Mouse (Mus musculus) limb, embryonic 14.5 days (tissue): Measurements from ENCODE around the gene C1qtnf4. TPM values are rescaled to one million over a fixed set of nuclear protein-coding genes. Genes with fewer than 3 reads are reported as not detected.

Experiments
- ATAC-seq: fragments of 200-750 bp; cut with Nextera tagmentation; 2 replicates; pipeline ENCODE4 v1.8.0; 2017; ENCODE audit warnings: low read depth, moderate number of reproducible peaks, moderate TSS enrichment; ENCODE audit not compliant: low FRiP score
- DNase-seq: peaks from one replicate; pipeline ENCODE4 v3.0.0-alpha.2; 2015; ENCODE audit warnings: low spot score
- H3K27ac ChIP-seq: fragments of 300-500 bp; sonication (generic); replicated peaks from 2 replicates; pipeline ENCODE4 v1.5.1; 2014; ENCODE audit warnings: low read depth, mild to moderate bottlenecking, low read length, moderate library complexity, mixed read lengths
- H3K27me3 ChIP-seq: fragments of 300-500 bp; sonication (generic); 2 replicates; pipeline ENCODE4 v1.6.1; 2014; ENCODE audit warnings: low read length, mixed read lengths; ENCODE audit not compliant: control insufficient read depth, insufficient read depth
- H3K36me3 ChIP-seq: fragments of 300-500 bp; sonication (generic); 2 replicates; pipeline ENCODE4 v1.6.1; 2014; ENCODE audit warnings: mild to moderate bottlenecking, low read length, moderate library complexity, mixed read lengths; ENCODE audit not compliant: control insufficient read depth, insufficient read depth
- H3K4me1 ChIP-seq: fragments of 300-500 bp; sonication (generic); 2 replicates; pipeline ENCODE4 v1.6.1; 2014; ENCODE audit warnings: antibody characterized with exemption, low read length, mixed read lengths; ENCODE audit not compliant: control insufficient read depth, insufficient read depth
- H3K4me2 ChIP-seq: fragments of 300-500 bp; sonication (generic); replicated peaks from 2 replicates; pipeline ENCODE4 v1.6.1; 2014; ENCODE audit warnings: low read depth, mild to moderate bottlenecking, low read length, moderate library complexity; ENCODE audit not compliant: severe bottlenecking
- H3K4me3 ChIP-seq: fragments of 300-500 bp; sonication (generic); replicated peaks from 2 replicates; pipeline ENCODE4 v1.5.1; 2014; ENCODE audit warnings: low read length
- H3K9ac ChIP-seq: fragments of 300-500 bp; sonication (generic); 2 replicates; pipeline ENCODE4 v1.6.1; 2014; ENCODE audit warnings: mild to moderate bottlenecking, low read depth, low read length, moderate library complexity; ENCODE audit not compliant: severe bottlenecking
- H3K9me3 ChIP-seq: fragments of 300-500 bp; sonication (generic); 2 replicates; pipeline ENCODE4 v1.6.1; 2016; ENCODE audit warnings: low read length; ENCODE audit not compliant: control insufficient read depth
- POLR2A ChIP-seq: fragments of 200-500 bp; IDR thresholded peaks from 2 replicates; pipeline ENCODE4 v1.8.0; 2012; ENCODE audit warnings: inconsistent platforms, mild to moderate bottlenecking, moderate library complexity, borderline replicate concordance; ENCODE audit not compliant: insufficient read depth, insufficient read length; ENCODE audit errors: extremely low read depth
- WGBS: fragments of 180-500 bp; shearing (Covaris S2); extraction: QIAGEN DNeasy Blood & Tissue Kit; methylation state at CpG from one replicate; pipeline ENCODE4 v1.1.7; 2014; 5-methylcytosine and 5-hydroxymethylcytosine counted together
- polyA plus RNA-seq, 2 experiments: library from polyadenylated mRNA; depleted of rRNA in 1 of 2; stranded (reverse) in 1 of 2; unstranded in 1 of 2; fragments of >200 nt; fragmentation: Nextera tagmentation in 1 of 2; extraction: Ambion mirVana in 1 of 2; gene quantifications; 2 replicates each; pipeline versions ENCODE4 v1.2.1 to v1.2.3; 2012 to 2014

The C1qtnf4 gene
- polyA plus RNA-seq, 2 experiments = 28.6 to 32.0 TPM

DNA sequence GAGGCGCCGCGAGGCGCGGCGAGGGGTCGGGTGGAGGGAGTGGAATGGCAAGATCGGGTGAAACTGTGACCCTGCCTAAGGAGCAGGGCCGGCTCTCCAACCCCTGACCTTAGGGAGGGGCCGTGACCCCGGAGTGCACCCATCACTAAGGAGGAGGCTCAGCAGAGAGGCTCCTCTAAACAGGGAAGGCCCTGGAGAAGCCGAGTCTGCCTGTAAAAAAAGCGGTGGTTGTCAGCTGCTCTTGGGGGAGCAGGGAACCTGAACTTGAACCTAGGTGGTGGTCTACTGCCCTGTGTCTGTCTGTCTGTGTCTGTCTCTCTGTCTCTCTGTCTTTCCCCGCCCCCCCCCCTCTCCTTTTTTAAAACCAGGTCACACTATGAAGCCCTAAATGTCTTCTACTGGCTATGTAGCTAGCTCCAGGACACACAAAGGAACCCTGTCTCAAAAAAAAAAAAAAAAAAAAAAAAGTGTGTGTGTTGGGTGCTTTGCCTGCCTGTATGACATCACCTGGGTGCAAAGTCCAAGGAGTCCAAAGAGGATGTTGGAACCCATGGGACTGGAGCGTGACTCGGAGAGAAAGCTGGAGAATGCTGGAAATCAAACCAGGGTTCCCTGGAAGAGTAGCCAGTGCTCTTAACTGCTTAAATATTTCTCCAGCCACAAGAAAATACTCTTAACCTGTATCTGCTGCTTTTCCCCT is 32.5 kb downstream of the C1qtnf4 start:
- peaks cover 15% of the 10 kb centered on the region for H3K4me1 ChIP-seq
- H3K9ac ChIP-seq = peak overlapping the region; percentile 99
- H3K4me3 ChIP-seq = peak overlapping the region; percentile 68
- peak overlapping the region; percentile 97 for H3K27ac ChIP-seq
- TF ChIP-seq POLR2A = no peak
- peaks cover 16% of the 10 kb centered on the region for H3K36me3 ChIP-seq
- no peaks in the 10 kb centered on the region for H3K9me3 ChIP-seq
- 10% methylated on average over 16 of the region's 16 CpGs for WGBS
- ATAC-seq (no peak), DNase-seq (peak; percentile 38)
- H3K27me3 ChIP-seq = no peaks in the 10 kb centered on the region
- peak overlapping the region; percentile 88 for H3K4me2 ChIP-seq

DNA sequence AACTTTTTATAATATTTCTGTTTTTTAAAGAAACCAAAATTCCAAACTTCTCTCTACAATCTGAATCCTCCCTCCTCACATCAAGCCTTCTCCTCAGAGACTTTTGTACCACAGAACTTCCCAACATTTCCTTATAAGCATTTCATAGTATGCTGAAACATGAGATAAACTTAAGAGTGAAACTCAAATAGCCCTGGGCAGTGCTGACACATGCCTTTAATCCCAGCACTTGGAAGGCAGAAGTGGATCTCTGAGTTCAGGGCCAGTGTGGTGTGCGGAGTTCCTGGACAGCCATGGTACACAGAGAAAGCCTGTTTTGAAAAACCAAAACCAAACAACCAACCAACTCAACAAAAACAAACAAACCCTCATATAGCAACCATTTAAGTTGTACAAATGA is 35.5 kb downstream of the C1qtnf4 start:
- TF ChIP-seq POLR2A = no peak
- Histone ChIP-seq H3K27me3 (no peaks in the 10 kb centered on the region), H3K36me3 (no peaks in the 10 kb centered on the region), H3K9ac (no peak overlapping the region), H3K4me1 (peaks cover 11% of the 10 kb centered on the region), H3K27ac (no peak overlapping the region), H3K9me3 (no peaks in the 10 kb centered on the region), H3K4me3 (no peak overlapping the region), H3K4me2 (no peak overlapping the region)
- no peak for DNase-seq
- no peak for ATAC-seq
- WGBS = 94% methylated on average over 1 of the region's 1 CpGs

DNA sequence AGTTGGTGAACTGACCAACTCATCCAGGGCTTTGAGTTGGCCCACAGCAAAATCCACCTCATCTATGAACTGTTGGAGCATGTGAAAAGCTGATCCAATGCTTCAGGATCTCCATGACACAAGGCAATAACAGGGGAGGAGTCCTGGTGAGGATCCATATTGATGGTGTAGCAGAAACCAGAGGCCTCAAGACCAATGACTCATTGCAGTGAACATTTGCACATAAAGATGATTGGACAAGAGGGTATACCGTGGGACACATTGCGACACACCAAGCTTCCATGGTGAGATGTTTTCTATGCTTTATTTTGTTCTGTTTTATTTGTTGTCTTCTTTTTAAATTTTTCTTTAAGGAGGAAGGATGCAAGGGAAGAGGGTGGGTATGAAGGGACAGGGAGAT is 37.0 kb downstream of the C1qtnf4 start:
- no peaks in the 10 kb centered on the region for H3K9me3 ChIP-seq
- no peak for ATAC-seq
- whole genome bisulfite sequencing = 92% methylated on average over 2 of the region's 2 CpGs

DNA sequence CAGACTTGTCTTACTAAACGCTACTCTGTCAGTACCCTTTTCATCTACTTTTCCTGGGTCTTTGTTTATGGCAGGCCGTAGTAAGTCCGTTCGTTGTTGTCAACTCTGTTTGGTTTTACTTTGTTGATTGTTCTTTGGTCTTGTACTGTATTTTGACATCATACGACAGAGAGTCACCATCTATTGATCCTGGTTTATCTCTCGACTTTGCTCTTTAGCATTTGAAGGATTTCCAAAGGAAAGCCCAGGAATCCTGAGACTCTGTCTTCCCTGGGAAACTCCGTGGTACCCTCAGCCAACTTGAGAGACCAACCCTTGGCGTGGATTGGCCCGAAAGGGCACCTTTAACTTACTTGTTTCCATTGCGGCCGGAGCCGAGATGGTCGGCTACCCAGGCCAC is 42.9 kb downstream of the C1qtnf4 start:
- WGBS = 88% methylated on average over 13 of the region's 13 CpGs
- Histone ChIP-seq H3K27ac (no peak overlapping the region), H3K27me3 (no peaks in the 10 kb centered on the region), H3K4me3 (no peak overlapping the region), H3K4me1 (no peaks in the 10 kb centered on the region), H3K4me2 (no peak overlapping the region), H3K36me3 (no peaks in the 10 kb centered on the region), H3K9ac (no peak overlapping the region), H3K9me3 (no peaks in the 10 kb centered on the region)
- TF ChIP-seq POLR2A = no peak
- DNase-seq (no peak), ATAC-seq (no peak)

More for the DNA sequence above, 37.0 kb downstream of the C1qtnf4 start:
- TF ChIP-seq POLR2A = no peak
- no peak overlapping the region for H3K4me3 ChIP-seq
- H3K27me3 ChIP-seq = no peaks in the 10 kb centered on the region
- peaks cover 4% of the 10 kb centered on the region for H3K4me1 ChIP-seq
- no peak overlapping the region for H3K27ac ChIP-seq
- H3K9ac ChIP-seq = no peak overlapping the region
- H3K4me2 ChIP-seq = no peak overlapping the region
- H3K36me3 ChIP-seq = no peaks in the 10 kb centered on the region
- no peak for DNase-seq

DNA sequence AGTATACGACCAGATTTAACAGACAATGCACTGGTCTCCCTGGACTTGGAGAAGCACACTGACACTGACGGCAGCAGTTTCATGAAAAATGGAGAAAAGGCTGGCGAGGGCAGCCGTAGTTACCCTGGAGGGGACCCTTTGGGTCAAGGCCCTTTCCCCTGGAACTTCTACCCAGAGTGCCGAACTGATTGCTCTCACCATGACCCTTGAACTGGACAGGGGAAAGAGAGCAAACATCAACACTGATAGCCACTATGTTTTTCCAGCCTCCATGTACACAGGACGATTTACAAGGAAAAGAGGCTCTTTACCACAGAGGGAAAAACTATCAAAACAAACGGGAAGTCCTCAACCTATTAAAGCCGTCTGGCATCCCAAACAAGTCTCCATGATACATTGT is 46.2 kb downstream of the C1qtnf4 start:
- WGBS = 82% methylated on average over 8 of the region's 8 CpGs
- Histone ChIP-seq H3K36me3 (no peaks in the 10 kb centered on the region), H3K27me3 (no peaks in the 10 kb centered on the region), H3K4me3 (no peak overlapping the region), H3K9ac (no peak overlapping the region), H3K9me3 (no peaks in the 10 kb centered on the region), H3K27ac (no peak overlapping the region), H3K4me1 (no peaks in the 10 kb centered on the region), H3K4me2 (no peak overlapping the region)
- no peak for DNase-seq
- ATAC-seq = no peak
- no peak for TF ChIP-seq POLR2A
